Mouse (Mus musculus) gastrocnemius, adult 18-20 months (tissue): ENCODE results near the gene Mmp14. TPM values are rescaled to one million over a fixed set of nuclear protein-coding genes. Genes with fewer than 3 reads are reported as not detected.

Source experiments
- DNase-seq: peaks from one replicate; pipeline ENCODE4 v3.0.0; 2021; ENCODE audit warnings: low spot score
- total RNA-seq, 2 experiments: library from RNA; stranded (reverse); gene quantifications; 2 replicates each; pipeline ENCODE4 v1.2.3; 2021

The Mmp14 gene
- total RNA-seq, 2 experiments from 2014 or later = 7.3 to 10.6 TPM

DNA sequence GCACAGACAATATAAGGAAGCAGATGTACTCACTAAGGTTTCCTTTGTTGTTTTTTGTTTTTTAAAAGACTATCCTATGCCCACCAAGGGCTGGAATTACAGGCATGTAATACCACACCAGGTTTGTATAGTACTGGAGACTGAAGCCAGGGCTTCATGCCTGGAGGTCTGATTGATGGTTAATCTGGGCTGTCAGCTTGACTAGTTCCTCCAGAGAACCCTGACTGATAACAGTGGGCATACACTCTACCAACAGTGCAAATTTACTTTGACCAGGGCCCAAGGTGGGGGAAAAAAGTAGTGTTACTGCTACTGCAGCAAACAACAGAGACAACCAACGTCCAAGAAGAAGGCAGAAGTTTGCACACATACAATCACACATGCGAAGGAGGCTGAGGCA, 40.1 kb downstream of the Mmp14 start:
- no peak for DNase-seq

GRCm38 (mm10) chr14:54472671-54473070, 41.3 kb downstream of the Mmp14 start:
- DNase-seq = no peak

DNA sequence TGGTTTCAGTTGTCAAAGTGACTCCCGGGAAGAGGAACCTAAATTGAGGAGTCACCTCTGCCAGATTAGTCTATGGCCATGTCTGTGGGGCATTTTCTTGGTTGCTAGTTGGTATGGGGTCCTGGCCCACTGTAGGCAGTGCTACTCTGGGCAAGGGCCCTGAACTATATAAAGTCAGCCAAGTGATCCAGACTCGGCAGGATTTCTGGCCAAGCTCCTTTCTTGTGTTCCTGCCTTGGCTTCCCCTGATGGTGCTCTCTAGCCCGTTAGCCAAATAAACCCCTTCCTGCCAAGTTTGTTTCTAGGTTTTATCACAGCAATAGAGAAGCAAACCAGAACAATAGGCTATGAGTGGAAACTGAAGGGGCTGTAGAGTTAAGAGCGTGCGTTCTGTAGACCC, 43.3 kb downstream of the Mmp14 start:
- no peak for DNase-seq

DNA sequence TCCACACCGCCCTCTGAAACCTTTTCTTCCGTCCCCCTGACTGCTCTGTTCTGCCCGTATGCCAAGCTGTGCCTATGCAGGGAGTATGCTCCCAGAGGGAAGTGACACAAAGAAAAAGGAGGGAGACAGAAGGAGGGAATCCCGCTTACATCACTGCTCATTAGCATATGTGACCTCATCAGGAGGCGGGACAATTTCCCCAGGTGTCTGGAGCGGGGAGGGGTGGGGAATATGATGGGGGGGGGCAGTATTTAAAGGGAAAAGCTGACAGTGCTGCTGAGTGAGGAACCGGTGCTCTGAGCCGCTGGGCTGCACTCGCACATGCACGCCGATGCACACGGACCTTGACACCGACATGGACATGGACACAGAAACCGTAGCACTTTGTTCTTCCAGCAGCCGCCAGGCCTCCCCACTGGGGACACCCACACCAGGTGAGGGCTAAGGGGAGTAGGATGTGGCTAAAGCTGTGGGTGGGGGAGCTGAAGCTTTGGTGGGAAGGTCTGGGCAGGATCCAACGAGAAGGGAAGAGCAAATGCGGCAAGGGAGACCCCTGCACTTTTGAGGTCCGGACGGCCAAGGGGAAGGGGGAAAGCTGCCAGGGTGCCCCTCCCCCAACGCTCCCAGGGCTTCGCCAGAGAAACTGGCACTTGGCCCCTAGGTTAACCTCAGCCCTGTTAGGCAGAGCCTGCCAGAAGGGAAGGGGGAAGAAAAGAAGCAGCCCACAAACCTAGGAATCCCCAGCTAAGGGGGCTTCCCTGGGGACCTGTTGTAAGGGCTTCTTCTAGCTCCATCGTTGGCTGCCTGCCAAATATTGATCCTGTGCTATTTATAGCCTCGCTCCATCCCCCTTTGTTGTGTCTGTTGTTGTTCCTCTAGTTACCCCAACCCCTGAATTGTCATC, 44.8 kb downstream of the Mmp14 start, which contains the start of gene Rem2:
Rem2 (plus strand) TSS at position 160 of the 904 bp plus-strand sequence.
- DNase-seq = no peak

- no peak for DNase-seq
Observed at GRCm38 (mm10) chr14:54477172-54477909, 45.9 kb downstream of the Mmp14 start.

GRCm38 (mm10) chr14:54479451-54479920, 48.1 kb downstream of the Mmp14 start:
- DNase-seq = no peak

DNA sequence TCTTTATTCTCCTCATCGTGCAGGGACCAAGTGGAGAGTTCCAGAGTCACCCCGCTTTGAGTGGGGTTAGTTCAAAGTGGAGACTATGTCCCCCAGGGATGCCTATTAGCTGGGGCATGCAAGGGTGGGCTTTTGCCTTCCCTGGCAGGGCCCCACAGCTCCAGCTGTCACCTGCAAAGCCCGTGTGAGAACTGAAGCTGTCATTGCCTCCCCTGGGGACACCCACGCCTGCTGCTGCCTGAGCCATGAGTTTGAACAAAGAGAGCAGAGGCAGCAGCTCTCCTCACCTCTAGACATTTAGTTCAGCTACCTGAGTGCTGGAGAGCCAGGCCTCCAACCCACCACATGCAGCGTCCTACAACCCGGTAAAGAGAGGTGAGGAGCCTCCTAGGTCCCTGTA, 49.3 kb downstream of the Mmp14 start:
- no peak for DNase-seq

DNA sequence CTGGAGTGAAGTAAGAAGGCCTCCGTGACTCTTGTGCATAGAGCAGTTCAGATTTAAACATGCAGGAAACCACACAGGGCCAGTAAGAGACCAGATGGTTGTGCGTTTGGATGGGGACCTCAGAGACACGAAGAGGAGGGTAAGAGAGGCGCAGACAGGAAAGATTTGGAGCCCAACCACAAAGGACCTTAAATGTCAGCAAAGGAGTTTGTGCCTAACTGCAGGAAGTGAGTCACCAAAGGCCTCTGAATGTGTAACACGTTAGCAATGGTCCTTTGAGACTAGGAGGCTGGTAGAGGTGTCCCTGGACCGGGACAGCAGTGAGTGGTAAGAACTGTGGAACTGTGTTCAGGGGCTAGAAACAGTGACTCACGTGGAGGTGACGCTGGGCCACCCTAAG, 50.0 kb downstream of the Mmp14 start:
- no peak for DNase-seq

GRCm38 (mm10) chr14:54482498-54482897, 51.1 kb downstream of the Mmp14 start:
- DNase-seq = no peak

DNA sequence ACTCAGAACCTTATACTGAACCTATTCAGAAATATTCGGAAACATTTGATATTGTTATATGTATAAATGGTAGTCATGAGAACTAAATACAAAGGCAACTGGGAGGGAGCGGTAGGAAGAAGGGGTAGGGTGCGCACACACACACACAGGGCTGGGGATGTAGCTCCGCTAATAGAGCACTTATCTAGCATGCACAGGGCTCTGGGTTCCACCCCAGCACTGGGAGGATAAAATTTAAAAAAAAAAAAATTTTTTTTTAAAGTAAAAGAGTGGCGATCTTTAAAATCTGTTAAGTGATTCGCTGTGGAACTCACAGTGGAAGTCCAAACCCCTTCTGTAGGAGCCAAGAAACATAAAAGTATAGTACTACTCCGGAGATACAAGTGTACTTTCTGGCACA, 54.5 kb downstream of the Mmp14 start:
- no peak for DNase-seq

DNA sequence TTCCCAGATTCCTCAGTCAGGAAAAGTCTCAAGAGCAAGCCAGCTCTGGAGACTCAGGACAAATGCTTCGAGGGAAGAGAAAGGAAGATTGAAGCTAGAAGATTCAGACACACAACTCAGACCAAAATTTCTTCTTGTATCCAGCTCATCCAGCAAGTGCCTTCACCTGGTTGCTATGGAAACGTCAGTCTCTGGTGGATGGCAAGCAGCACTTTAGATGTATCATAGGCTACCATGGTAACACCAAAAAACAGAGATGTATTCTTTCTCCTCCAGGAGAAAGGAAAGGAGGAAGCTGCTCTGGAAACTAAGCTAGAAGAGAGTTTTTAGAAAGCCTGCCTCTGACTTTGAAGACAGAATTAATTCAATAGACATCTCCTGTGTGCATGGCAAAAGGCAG, 56.3 kb downstream of the Mmp14 start:
- no peak for DNase-seq

DNA sequence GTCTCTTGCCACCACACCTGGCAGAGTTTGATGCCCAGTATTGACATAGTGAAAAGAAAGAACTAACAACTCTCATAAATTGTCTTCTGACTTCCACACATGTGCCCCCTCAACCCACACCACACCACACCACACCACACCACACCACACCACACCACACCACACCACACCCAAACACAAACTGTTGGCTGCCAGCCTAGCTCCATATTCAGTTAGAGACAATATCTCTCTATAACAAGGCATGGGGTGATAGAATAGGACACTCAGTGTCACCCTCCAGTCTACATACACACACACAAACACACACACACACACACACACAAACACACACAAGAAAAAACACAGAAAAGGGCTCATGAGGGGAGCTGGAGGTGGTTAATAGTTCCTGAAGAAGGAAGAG, 56.9 kb downstream of the Mmp14 start:
- DNase-seq = no peak

DNA sequence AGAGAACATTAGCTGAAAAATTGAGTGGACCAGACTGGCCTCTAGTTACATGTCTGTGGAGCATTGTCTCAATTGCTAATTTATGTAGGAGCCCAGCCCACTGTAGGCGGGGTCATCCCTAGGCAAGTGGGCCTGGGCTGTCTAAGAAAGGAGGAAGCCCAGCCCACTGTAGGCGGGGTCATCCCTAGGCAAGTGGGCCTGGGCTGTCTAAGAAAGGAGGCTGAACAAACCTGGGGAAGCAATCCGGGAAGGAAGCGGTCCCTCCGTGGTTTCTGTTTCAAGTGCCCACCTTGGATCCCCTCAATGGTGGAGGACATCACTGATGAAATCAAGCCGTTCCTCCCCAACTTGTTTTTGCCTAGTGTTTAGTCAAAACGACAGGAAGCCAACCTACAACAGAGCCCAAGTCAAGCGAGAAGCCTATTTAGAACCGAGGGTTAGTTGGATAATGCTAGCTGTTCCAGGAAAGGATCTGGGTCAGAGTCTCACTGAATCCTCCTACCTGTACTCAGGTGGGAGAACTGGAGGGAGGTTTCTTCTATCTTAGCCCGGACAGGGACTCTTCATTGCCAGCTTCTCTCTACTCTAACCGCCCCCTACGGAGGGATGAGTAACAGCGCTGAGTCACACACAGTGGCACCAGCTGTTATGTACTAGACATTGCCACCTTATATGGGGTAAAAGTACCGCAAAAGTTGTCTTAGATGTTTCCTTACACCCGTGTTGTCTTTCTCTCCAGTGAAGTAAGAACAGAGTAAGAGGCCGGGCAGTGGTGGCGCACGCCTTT, 61.1 kb downstream of the Mmp14 start:
- DNase-seq = no peak

DNA sequence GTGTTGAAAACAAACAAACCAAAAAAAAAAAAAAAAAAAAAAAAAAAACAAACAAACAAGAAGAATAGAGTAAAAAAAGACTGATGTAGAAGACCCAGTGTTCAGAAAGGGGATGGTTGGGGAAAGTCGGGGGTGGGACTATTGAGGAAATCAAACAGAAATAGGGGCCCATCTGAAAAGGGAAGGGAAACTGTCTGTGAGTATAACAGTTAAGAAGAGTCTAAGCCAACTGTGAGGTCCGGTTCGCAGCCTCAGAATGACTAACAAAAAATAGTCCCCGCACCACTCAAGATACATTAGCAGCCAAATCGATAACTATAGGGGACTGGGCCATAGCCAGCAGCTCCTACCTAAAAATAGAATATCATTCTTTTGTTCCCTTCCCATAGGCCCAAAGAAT, 61.8 kb downstream of the Mmp14 start:
- no peak for DNase-seq

- DNase-seq = peak; percentile 58
Observed at GRCm38 (mm10) chr14:54494234-54494633, 62.8 kb downstream of the Mmp14 start.

Other genes starting within 250 kb of the Mmp14 start
- gene Dad1, start 177.5 kb upstream of the Mmp14 start, total RNA-seq = 10 to 100 TPM; 66.6 to 77.4 TPM
- gene Abhd4, start 177.4 kb upstream of the Mmp14 start, total RNA-seq = 10 to 100 TPM; 19.4 to 19.5 TPM
- not detected for gene Olfr49, start 146.7 kb upstream of the Mmp14 start, total RNA-seq
- 10 to 100 TPM; 49.1 to 54.0 TPM for gene Oxa1l, start 70.8 kb upstream of the Mmp14 start, total RNA-seq
- gene Slc7a7, start 13.8 kb upstream of the Mmp14 start, total RNA-seq = under 1 TPM; 0.52 to 0.73 TPM
- 100 to 1,000 TPM in 1 of 2 experiments, 10 to 100 TPM in 1; 100.0 to 110 TPM for gene Mrpl52, start 4.7 kb upstream of the Mmp14 start, total RNA-seq
- 10 to 100 TPM; 28.5 to 31.2 TPM for gene Lrp10, start 32.5 kb downstream of the Mmp14 start, total RNA-seq
- not detected for gene Rem2, start 44.5 kb downstream of the Mmp14 start, total RNA-seq
- 10 to 100 TPM; 29.6 to 32.1 TPM for gene Prmt5, start 85.9 kb downstream of the Mmp14 start, total RNA-seq
- gene Haus4, start 123.0 kb downstream of the Mmp14 start, total RNA-seq = 1 to 10 TPM; 2.5 to 3.0 TPM
- 1 to 10 TPM in 1 of 2 experiments, under 1 TPM in 1; 0.91 to 1.6 TPM for gene Ajuba, start 145.9 kb downstream of the Mmp14 start, total RNA-seq
- 1 to 10 TPM; 2.6 to 3.9 TPM for gene 4931414P19Rik, start 174.4 kb downstream of the Mmp14 start, total RNA-seq
- gene Psmb5, start 186.4 kb downstream of the Mmp14 start, total RNA-seq = 100 to 1,000 TPM; 162 to 169 TPM
- gene Psmb11, start 189.8 kb downstream of the Mmp14 start, total RNA-seq = not detected
- not detected for gene Gm17606, start 209.3 kb downstream of the Mmp14 start, total RNA-seq
- under 1 TPM; 0.07 to 0.11 TPM for gene Cdh24, start 209.8 kb downstream of the Mmp14 start, total RNA-seq